Mouse (Mus musculus): ENCODE measurements around the gene Dnajc1. TPM values are rescaled to one million over a fixed set of nuclear protein-coding genes. Genes with fewer than 3 reads are reported as not detected.

The Dnajc1 gene
- polyA plus RNA-seq, 1 experiment from 2014 or later, result 41.8 TPM

- no peak overlapping the region for H3K4me3 ChIP-seq (ENCODE audit: low read depth, low read length)
- DNase-seq (ENCODE audit: low spot score) (no peak), ATAC-seq (replicated peaks; ENCODE audit: low FRiP score) (no peak)
- no peaks in the 10 kb centered on the region for H3K9me3 ChIP-seq (ENCODE audit: control insufficient read depth, low read length)
- no peak overlapping the region for H3K9ac ChIP-seq (ENCODE audit: low read length)
- 75% methylated on average over 11 of the region's 11 CpGs for WGBS
- H3K36me3 ChIP-seq (ENCODE audit: control insufficient read depth, insufficient read depth, low read length), result no peaks in the 10 kb centered on the region
- H3K27ac ChIP-seq (ENCODE audit: low read depth, low read length), result no peak overlapping the region
- no peaks in the 10 kb centered on the region for H3K4me1 ChIP-seq (replicated peaks; ENCODE audit: control insufficient read depth, insufficient read depth, low read length)
- H3K27me3 ChIP-seq (ENCODE audit: control insufficient read depth, insufficient read depth, low read length), result no peaks in the 10 kb centered on the region
- no peak overlapping the region for H3K4me2 ChIP-seq (ENCODE audit: low read depth, low read length, severe bottlenecking)
Measured at GRCm38 (mm10) chr2:18372400-18373182, 20.0 kb downstream of the Dnajc1 start.

GRCm38 (mm10) chr2:18370794-18371498 is 21.7 kb downstream of the Dnajc1 start:
- Histone ChIP-seq H3K36me3 (ENCODE audit: control insufficient read depth, insufficient read depth, low read length) (no peaks in the 10 kb centered on the region), H3K27ac (ENCODE audit: low read depth, low read length) (no peak overlapping the region), H3K9ac (ENCODE audit: low read length) (no peak overlapping the region), H3K9me3 (ENCODE audit: control insufficient read depth, low read length) (no peaks in the 10 kb centered on the region), H3K4me2 (ENCODE audit: low read depth, low read length, severe bottlenecking) (no peak overlapping the region), H3K4me3 (ENCODE audit: low read depth, low read length) (no peak overlapping the region), H3K4me1 (replicated peaks; ENCODE audit: control insufficient read depth, insufficient read depth, low read length) (no peaks in the 10 kb centered on the region), H3K27me3 (ENCODE audit: control insufficient read depth, insufficient read depth, low read length) (no peaks in the 10 kb centered on the region)
- DNase-seq (ENCODE audit: low spot score) (no peak), ATAC-seq (replicated peaks; ENCODE audit: low FRiP score) (no peak)
- WGBS, result 71% methylated on average over 4 of the region's 4 CpGs

- no peaks in the 10 kb centered on the region for H3K4me1 ChIP-seq (replicated peaks; ENCODE audit: control insufficient read depth, insufficient read depth, low read length)
- no peak overlapping the region for H3K27ac ChIP-seq (ENCODE audit: low read depth, low read length)
- no peak overlapping the region for H3K9ac ChIP-seq (ENCODE audit: low read length)
- H3K36me3 ChIP-seq (ENCODE audit: control insufficient read depth, insufficient read depth, low read length), result no peaks in the 10 kb centered on the region
- H3K4me3 ChIP-seq (ENCODE audit: low read depth, low read length), result no peak overlapping the region
- 87% methylated on average over 1 of the region's 1 CpGs for WGBS
- no peaks in the 10 kb centered on the region for H3K27me3 ChIP-seq (ENCODE audit: control insufficient read depth, insufficient read depth, low read length)
- DNase-seq (ENCODE audit: low spot score), result no peak
- no peak overlapping the region for H3K4me2 ChIP-seq (ENCODE audit: low read depth, low read length, severe bottlenecking)
- ATAC-seq (replicated peaks; ENCODE audit: low FRiP score), result no peak
- H3K9me3 ChIP-seq (ENCODE audit: control insufficient read depth, low read length), result no peaks in the 10 kb centered on the region
Measured at GRCm38 (mm10) chr2:18364402-18364801, 28.2 kb downstream of the Dnajc1 start.

- Histone ChIP-seq H3K27ac (ENCODE audit: low read depth, low read length) (no peak overlapping the region), H3K36me3 (ENCODE audit: control insufficient read depth, insufficient read depth, low read length) (no peaks in the 10 kb centered on the region), H3K9ac (ENCODE audit: low read length) (no peak overlapping the region), H3K9me3 (ENCODE audit: control insufficient read depth, low read length) (no peaks in the 10 kb centered on the region; the same call in 1 of the 2 replicates), H3K4me1 (replicated peaks; ENCODE audit: control insufficient read depth, insufficient read depth, low read length) (no peaks in the 10 kb centered on the region), H3K27me3 (ENCODE audit: control insufficient read depth, insufficient read depth, low read length) (no peaks in the 10 kb centered on the region), H3K4me3 (ENCODE audit: low read depth, low read length) (no peak overlapping the region), H3K4me2 (ENCODE audit: low read depth, low read length, severe bottlenecking) (no peak overlapping the region)
- DNase-seq (ENCODE audit: low spot score) (no peak), ATAC-seq (replicated peaks; ENCODE audit: low FRiP score) (no peak)
Measured at GRCm38 (mm10) chr2:18355293-18355692, 37.3 kb downstream of the Dnajc1 start.

GRCm38 (mm10) chr2:18352620-18353019 is 40.0 kb downstream of the Dnajc1 start:
- no peak overlapping the region for H3K4me3 ChIP-seq (ENCODE audit: low read depth, low read length)
- no peak for ATAC-seq (replicated peaks; ENCODE audit: low FRiP score)
- no peak overlapping the region for H3K9ac ChIP-seq (ENCODE audit: low read length)
- no peak overlapping the region for H3K4me2 ChIP-seq (ENCODE audit: low read depth, low read length, severe bottlenecking)
- no peaks in the 10 kb centered on the region; the same call in 1 of the 2 replicates for H3K9me3 ChIP-seq (ENCODE audit: control insufficient read depth, low read length)
- no peaks in the 10 kb centered on the region for H3K36me3 ChIP-seq (ENCODE audit: control insufficient read depth, insufficient read depth, low read length)
- DNase-seq (ENCODE audit: low spot score), result no peak
- H3K27me3 ChIP-seq (ENCODE audit: control insufficient read depth, insufficient read depth, low read length), result no peaks in the 10 kb centered on the region
- H3K4me1 ChIP-seq (replicated peaks; ENCODE audit: control insufficient read depth, insufficient read depth, low read length), result no peaks in the 10 kb centered on the region
- 91% methylated on average over 2 of the region's 2 CpGs for WGBS
- no peak overlapping the region for H3K27ac ChIP-seq (ENCODE audit: low read depth, low read length)

- ATAC-seq (replicated peaks; ENCODE audit: low FRiP score) (peak; percentile 69), DNase-seq (ENCODE audit: low spot score) (no peak)
- no peaks in the 10 kb centered on the region for H3K27me3 ChIP-seq (ENCODE audit: control insufficient read depth, insufficient read depth, low read length)
- no peaks in the 10 kb centered on the region for H3K4me1 ChIP-seq (replicated peaks; ENCODE audit: control insufficient read depth, insufficient read depth, low read length)
- no peak overlapping the region for H3K4me3 ChIP-seq (ENCODE audit: low read depth, low read length)
- WGBS, result 50% methylated on average over 2 of the region's 2 CpGs
- no peak overlapping the region for H3K9ac ChIP-seq (ENCODE audit: low read length)
- H3K36me3 ChIP-seq (ENCODE audit: control insufficient read depth, insufficient read depth, low read length), result no peaks in the 10 kb centered on the region
- H3K9me3 ChIP-seq (ENCODE audit: control insufficient read depth, low read length), result no peaks in the 10 kb centered on the region
- no peak overlapping the region for H3K4me2 ChIP-seq (ENCODE audit: low read depth, low read length, severe bottlenecking)
- H3K27ac ChIP-seq (ENCODE audit: low read depth, low read length), result no peak overlapping the region
Measured at GRCm38 (mm10) chr2:18343464-18343863, 49.2 kb downstream of the Dnajc1 start.

GRCm38 (mm10) chr2:18318671-18319070 is 74.0 kb downstream of the Dnajc1 start:
- no peak overlapping the region for H3K27ac ChIP-seq (ENCODE audit: low read depth, low read length)
- H3K4me1 ChIP-seq (replicated peaks; ENCODE audit: control insufficient read depth, insufficient read depth, low read length), result no peaks in the 10 kb centered on the region
- no peak for ATAC-seq (replicated peaks; ENCODE audit: low FRiP score)

GRCm38 (mm10) chr2:18317503-18318281 is 74.9 kb downstream of the Dnajc1 start:
- Histone ChIP-seq H3K9ac (ENCODE audit: low read length) (no peak overlapping the region), H3K27me3 (ENCODE audit: control insufficient read depth, insufficient read depth, low read length) (no peaks in the 10 kb centered on the region), H3K4me1 (replicated peaks; ENCODE audit: control insufficient read depth, insufficient read depth, low read length) (no peaks in the 10 kb centered on the region), H3K27ac (ENCODE audit: low read depth, low read length) (no peak overlapping the region), H3K36me3 (ENCODE audit: control insufficient read depth, insufficient read depth, low read length) (no peaks in the 10 kb centered on the region), H3K4me2 (ENCODE audit: low read depth, low read length, severe bottlenecking) (no peak overlapping the region), H3K9me3 (ENCODE audit: control insufficient read depth, low read length) (peaks cover 7% of the 10 kb centered on the region; the same call in 1 of the 2 replicates), H3K4me3 (ENCODE audit: low read depth, low read length) (no peak overlapping the region)
- DNase-seq (ENCODE audit: low spot score) (no peak), ATAC-seq (replicated peaks; ENCODE audit: low FRiP score) (peak; percentile 55)
- 40% methylated on average over 7 of the region's 7 CpGs for WGBS

More at GRCm38 (mm10) chr2:18318671-18319070, 74.0 kb downstream of the Dnajc1 start:
- H3K4me2 ChIP-seq (ENCODE audit: low read depth, low read length, severe bottlenecking), result no peak overlapping the region
- no peak for DNase-seq (ENCODE audit: low spot score)
- no peak overlapping the region for H3K9ac ChIP-seq (ENCODE audit: low read length)
- H3K36me3 ChIP-seq (ENCODE audit: control insufficient read depth, insufficient read depth, low read length), result no peaks in the 10 kb centered on the region
- 85% methylated on average over 2 of the region's 2 CpGs for WGBS
- no peaks in the 10 kb centered on the region for H3K27me3 ChIP-seq (ENCODE audit: control insufficient read depth, insufficient read depth, low read length)
- H3K4me3 ChIP-seq (ENCODE audit: low read depth, low read length), result no peak overlapping the region
- H3K9me3 ChIP-seq (ENCODE audit: control insufficient read depth, low read length), result peaks cover 7% of the 10 kb centered on the region; the same call in 1 of the 2 replicates
